Mouse (Mus musculus) heart, adult 2 months (tissue): Measurements from ENCODE around the gene Rras.

Source experiments
- CTCF ChIP-seq: fragments of 200-600 bp; IDR thresholded peaks from 2 replicates; pipeline ENCODE4 v1.8.1; 2022; ENCODE audit warnings: antibody characterized with exemption, mild to moderate bottlenecking, moderate library complexity
- POLR2A ChIP-seq: fragments of 200-500 bp; IDR thresholded peaks from 2 replicates; pipeline ENCODE4 v1.6.1; 2011; ENCODE audit warnings: mild to moderate bottlenecking, low read depth, low read length, control low read depth; ENCODE audit not compliant: insufficient read depth

GRCm38 (mm10) chr7:45004546-45004945 lies 13.2 kb upstream of the Rras start:
- TF ChIP-seq POLR2A (no peak), CTCF (no peak)
